Mouse (Mus musculus): Measurements from ENCODE around the gene Lbr.

Lbr gene

DNA sequence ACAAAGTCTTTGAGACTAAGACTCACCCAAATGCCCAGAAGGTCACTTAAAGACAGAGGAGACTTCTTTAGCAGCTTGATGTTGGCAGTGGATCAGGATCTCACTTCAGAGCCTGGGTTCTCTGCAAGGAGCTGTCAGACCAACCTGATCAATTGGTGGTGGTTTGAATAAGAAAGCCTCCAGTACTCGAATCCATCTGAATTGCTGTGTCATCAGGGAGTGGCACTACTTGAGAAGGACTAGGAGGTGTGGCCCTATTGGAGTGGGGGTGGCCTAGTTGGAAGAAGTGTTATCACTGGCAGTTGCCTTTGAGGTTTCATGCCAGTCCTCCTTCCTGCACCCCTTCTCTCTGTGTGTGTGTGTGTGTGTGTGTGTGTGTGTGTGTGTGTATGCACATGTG is 66.3 kb downstream of the Lbr start:
- DNase-seq (ENCODE audit: low read depth, low spot score), result no peak

DNA sequence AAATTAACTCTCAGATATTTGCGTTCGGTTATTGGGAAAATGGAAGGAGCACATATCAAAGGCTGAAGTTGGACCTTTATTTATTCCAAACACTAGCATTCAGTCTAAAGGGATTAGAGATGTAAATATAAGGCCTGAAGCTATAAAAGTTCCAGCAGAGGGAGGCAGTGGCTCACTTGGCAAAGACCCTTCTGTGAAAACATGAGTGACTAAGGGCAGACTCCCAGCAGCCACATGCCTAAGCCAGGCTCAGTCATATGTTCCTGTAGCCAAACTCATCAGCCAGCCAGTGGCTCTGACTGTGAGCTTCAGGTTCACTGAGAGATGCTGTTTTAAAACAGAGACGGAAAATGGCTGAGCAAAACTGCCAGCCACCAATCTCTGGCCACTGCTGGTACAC is 71.0 kb downstream of the Lbr start:
- no peak for DNase-seq (ENCODE audit: low read depth, low spot score)

DNA sequence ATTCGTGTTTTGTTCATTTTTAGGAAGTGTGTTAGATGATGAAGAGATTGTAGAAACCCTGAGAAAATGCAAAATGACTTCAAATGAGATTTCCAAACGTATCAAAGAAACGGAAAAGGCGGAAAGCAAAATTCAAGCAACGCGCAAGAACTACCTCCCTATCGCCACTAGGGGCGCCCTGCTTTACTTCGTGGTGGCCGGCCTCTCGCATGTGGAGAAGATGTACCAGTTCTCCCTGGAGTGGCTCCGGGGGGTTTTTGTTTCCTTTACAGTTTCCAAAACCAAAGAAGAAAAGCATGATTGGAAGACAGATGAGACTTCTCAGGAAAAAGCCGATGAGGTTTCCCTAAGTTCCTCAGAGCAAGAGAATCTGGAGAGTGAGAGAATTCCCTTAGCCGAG is 73.5 kb downstream of the Lbr start:
- no peak for DNase-seq (ENCODE audit: low read depth, low spot score)

Data from CD4-positive helper T cell, adult 2 months (primary cell).